8 mouse cellular contexts compared by ENCODE assay signal in genomic region chr12:104473492-104473891, GRCm38 (mm10). TPM values are rescaled to one million over a fixed set of nuclear protein-coding genes. Genes with fewer than 3 reads are reported as not detected.
DNase-seq lines count a peak whose midpoint lies in the region; ATAC-seq lines count a peak whose summit lies in the region.

No protein-coding gene starts in this region.

- H3K4me3 ChIP-seq in liver, embryonic 11.5 days (ENCODE audit: low read depth, low read length) = peak overlapping the region; percentile 55; the same call in 1 of the 2 replicates
- peak overlapping the region; percentile 38 for H3K4me3 ChIP-seq in forebrain, embryonic 16.5 days (replicated peaks; ENCODE audit: low read length)
- H3K4me3 ChIP-seq in limb, embryonic 15.5 days = peak overlapping the region; percentile 58

- no peaks in the 10 kb centered on the region for H3K36me3 ChIP-seq in liver, embryonic 11.5 days (ENCODE audit: control insufficient read depth, insufficient read depth, low read length)
- H3K36me3 ChIP-seq in forebrain, embryonic 16.5 days (ENCODE audit: control insufficient read depth, insufficient read depth) = no peaks in the 10 kb centered on the region
- no peaks in the 10 kb centered on the region for H3K36me3 ChIP-seq in limb, embryonic 15.5 days

- 0 out of 2 replicates have a peak, but pooled peaks cover 2% of the 10 kb centered on the region for H3K4me1 ChIP-seq in liver, embryonic 11.5 days (replicated peaks; ENCODE audit: control insufficient read depth, insufficient read depth, low read length)
- H3K4me1 ChIP-seq in forebrain, embryonic 16.5 days (replicated peaks; ENCODE audit: control insufficient read depth, insufficient read depth, low read length) = peaks cover 28% of the 10 kb centered on the region
- H3K4me1 ChIP-seq in limb, embryonic 15.5 days = peaks cover 32% of the 10 kb centered on the region

- no peaks in the 10 kb centered on the region for H3K9me3 ChIP-seq in liver, embryonic 11.5 days (ENCODE audit: control insufficient read depth, low read length)
- no peaks in the 10 kb centered on the region for H3K9me3 ChIP-seq in forebrain, embryonic 16.5 days (ENCODE audit: control insufficient read depth, low read length)
- H3K9me3 ChIP-seq in limb, embryonic 15.5 days = no peaks in the 10 kb centered on the region

- 2% methylated on average over 16 of the region's 18 CpGs for WGBS in liver, embryonic 11.5 days
- WGBS in forebrain, embryonic 16.5 days = 0% methylated on average over 16 of the region's 18 CpGs
- WGBS in limb, embryonic 15.5 days = 1% methylated on average over 16 of the region's 18 CpGs

- ATAC-seq in liver, embryonic 11.5 days (replicated peaks; ENCODE audit: low FRiP score) = no peak
- no peak for ATAC-seq in forebrain, embryonic 16.5 days
- ATAC-seq in limb, embryonic 15.5 days (ENCODE audit: insufficient number of reproducible peaks, low FRiP score, low TSS enrichment, low read depth) = no peak

- DNase-seq in liver, embryonic 11.5 days (ENCODE audit: low spot score) = no peak
- no peak for DNase-seq in liver
- peak; percentile 52 for DNase-seq in retina, postnatal 1 day
- DNase-seq in right cerebral cortex, postnatal 14 days = no peak
- no peak for DNase-seq in yolk sac, embryonic 10.5 days (ENCODE audit: low spot score)
- no peak for DNase-seq in cerebellum, adult 9-11 months

- H3K9ac ChIP-seq in liver, embryonic 11.5 days (ENCODE audit: low read depth, low read length) = no peak overlapping the region
- H3K9ac ChIP-seq in forebrain, embryonic 16.5 days (replicated peaks; ENCODE audit: low read depth, low read length) = no peak overlapping the region
- H3K9ac ChIP-seq in limb, embryonic 15.5 days = no peak overlapping the region

- peak overlapping the region; percentile 79 for H3K4me2 ChIP-seq in liver, embryonic 11.5 days
- H3K4me2 ChIP-seq in forebrain, embryonic 16.5 days (ENCODE audit: low read length) = peak overlapping the region; percentile 55
- H3K4me2 ChIP-seq in limb, embryonic 15.5 days = peak overlapping the region; percentile 93

- H3K27ac ChIP-seq in liver, embryonic 11.5 days (ENCODE audit: low read depth, low read length) = no peak overlapping the region
- H3K27ac ChIP-seq in forebrain, embryonic 16.5 days (ENCODE audit: low read length) = no peak overlapping the region
- 0 out of 2 replicates have a peak overlapping the region, but pooled peaks have one; percentile 43 for H3K27ac ChIP-seq in limb, embryonic 15.5 days

- H3K27me3 ChIP-seq in liver, embryonic 11.5 days (replicated peaks; ENCODE audit: control insufficient read depth, insufficient read depth, low read length) = peaks cover 97% of the 10 kb centered on the region
- H3K27me3 ChIP-seq in forebrain, embryonic 16.5 days (replicated peaks; ENCODE audit: control insufficient read depth, insufficient read depth, low read length) = peaks cover 68% of the 10 kb centered on the region
- H3K27me3 ChIP-seq in limb, embryonic 15.5 days = peaks cover 90% of the 10 kb centered on the region

RNA-seq across cellular contexts. Expression of gene Gsc, which starts 0.4 kb away (rescaled TPM):
- 1.3 and 1.4 TPM in 2 replicates for polyA plus RNA-seq in liver, embryonic 11.5 days (2014; fragmentation: Nextera tagmentation; extraction: Ambion mirVana)
- polyA plus RNA-seq in forebrain, embryonic 16.5 days (2015; fragmentation: Nextera tagmentation; extraction: Ambion mirVana) = not detected in 2 replicates
- polyA plus RNA-seq in limb, embryonic 15.5 days (2015; fragmentation: Nextera tagmentation; extraction: Ambion mirVana) = 4.2 and 7.2 TPM in 2 replicates
